Mouse (Mus musculus) embryo, embryonic 11 days (tissue): ENCODE measurements around the gene Ago3.

Experiments
- DNase-seq: peaks from one replicate; pipeline ENCODE4 v3.0.0-alpha.2; 2015

Ago3 gene

GRCm38 (mm10) chr4:126306827-126307226 lies 122.5 kb downstream of the Ago3 start:
- no peak for DNase-seq

DNA sequence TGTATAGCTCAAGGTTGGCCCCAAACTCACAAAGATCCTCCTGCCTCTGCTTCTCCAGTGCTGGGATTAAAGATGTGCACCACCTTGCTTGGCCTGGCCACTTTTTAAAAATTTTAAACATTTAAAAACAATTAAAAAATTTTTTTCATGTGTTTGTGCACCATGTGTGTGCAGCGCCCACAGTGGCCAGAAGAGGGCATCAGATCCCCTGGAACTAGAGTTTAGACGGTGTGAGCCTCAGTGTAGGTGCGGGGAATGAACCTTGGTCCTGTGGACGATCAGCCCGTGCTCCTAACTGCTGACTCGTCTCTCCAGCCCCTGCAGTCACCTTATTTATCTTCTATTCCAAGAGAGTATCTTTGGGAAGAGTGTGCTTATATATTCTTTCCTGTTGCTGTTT lies 123.3 kb downstream of the Ago3 start:
- DNase-seq: no peak

- DNase-seq: no peak
These were observed 123.9 kb downstream of the Ago3 start for GRCm38 (mm10) chr4:126305428-126305827.

GRCm38 (mm10) chr4:126303877-126304276 lies 125.5 kb downstream of the Ago3 start:
- DNase-seq: no peak

GRCm38 (mm10) chr4:126301584-126302309 lies 127.6 kb downstream of the Ago3 start:
- peak; percentile 52 for DNase-seq

DNA sequence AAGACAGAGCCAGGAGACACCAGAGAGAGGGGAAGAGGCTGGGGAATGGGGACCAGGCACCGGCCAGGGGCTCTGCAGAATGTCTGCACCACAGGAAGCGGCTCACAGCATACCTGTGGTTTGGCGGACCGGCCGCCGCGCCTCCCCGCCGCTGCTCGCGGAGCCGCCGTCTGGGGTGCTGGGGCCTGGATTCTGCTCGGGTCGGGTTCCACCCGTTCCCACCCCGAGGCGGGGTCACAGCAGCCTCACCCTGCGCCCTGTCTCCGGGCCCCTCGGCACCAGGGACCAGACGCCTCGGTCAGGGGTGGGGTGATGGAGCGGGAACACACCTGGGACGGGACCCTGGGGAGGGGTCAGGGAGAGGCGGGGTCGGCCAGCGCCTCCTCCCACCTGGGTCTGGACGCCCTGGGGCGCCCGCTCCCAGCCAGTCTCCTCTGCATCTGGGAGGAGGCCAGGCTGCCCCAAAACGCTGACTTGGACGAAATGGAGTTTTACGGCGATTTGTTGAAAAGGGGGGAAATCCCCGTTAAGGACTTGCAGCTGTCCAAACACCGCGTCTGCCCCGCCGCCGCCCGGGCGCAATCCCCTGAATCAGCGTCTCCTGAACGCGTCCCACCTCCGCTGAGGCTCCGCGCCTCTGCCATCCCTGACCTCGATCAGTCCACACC lies 128.3 kb downstream of the Ago3 start:
- peak; percentile 68 for DNase-seq

GRCm38 (mm10) chr4:126296617-126297101 lies 132.7 kb downstream of the Ago3 start:
- DNase-seq: peak; percentile 76

DNA sequence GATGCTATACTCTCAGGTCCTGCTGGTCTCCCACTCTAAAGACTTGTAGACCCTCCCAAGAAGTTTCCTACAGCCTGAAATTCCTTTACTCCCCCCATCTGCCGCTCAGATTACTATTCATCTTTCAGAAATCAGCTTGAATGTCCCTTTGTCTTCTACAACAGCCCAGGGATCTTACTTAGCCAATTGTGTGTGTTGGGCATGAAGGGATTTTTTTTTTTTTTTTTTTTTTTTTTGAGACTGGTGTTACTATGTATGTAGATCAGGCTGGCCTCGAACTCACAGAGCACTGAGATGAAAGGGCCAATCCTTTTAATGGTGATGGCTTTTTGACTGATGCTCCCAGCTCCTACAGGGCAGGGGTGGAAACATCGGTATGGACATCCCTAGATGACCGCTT lies 133.4 kb downstream of the Ago3 start:
- no peak for DNase-seq

GRCm38 (mm10) chr4:126295152-126295551 lies 134.2 kb downstream of the Ago3 start:
- DNase-seq: no peak

DNA sequence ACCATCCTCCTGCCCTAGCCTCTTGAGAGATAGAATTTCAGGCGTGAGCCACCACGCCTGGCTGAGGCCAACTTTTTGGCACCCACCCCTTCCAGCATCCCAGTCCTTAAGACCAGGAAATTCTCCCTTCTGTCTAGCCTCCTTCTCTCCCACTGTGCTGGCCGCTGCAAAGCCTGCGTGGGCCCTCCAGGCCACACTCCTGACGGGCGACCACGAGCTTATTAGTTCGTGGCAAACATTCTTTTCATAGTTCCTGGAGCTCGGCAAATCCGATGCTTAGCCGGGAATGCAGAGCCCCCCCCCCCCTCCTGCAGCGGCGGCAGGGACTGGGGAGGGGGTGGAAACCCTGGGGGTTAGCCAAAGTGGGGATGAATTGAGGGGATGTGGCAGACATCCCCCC lies 138.2 kb downstream of the Ago3 start:
- no peak for DNase-seq

- DNase-seq: no peak
These were observed 139.0 kb downstream of the Ago3 start for GRCm38 (mm10) chr4:126290314-126290713.

DNA sequence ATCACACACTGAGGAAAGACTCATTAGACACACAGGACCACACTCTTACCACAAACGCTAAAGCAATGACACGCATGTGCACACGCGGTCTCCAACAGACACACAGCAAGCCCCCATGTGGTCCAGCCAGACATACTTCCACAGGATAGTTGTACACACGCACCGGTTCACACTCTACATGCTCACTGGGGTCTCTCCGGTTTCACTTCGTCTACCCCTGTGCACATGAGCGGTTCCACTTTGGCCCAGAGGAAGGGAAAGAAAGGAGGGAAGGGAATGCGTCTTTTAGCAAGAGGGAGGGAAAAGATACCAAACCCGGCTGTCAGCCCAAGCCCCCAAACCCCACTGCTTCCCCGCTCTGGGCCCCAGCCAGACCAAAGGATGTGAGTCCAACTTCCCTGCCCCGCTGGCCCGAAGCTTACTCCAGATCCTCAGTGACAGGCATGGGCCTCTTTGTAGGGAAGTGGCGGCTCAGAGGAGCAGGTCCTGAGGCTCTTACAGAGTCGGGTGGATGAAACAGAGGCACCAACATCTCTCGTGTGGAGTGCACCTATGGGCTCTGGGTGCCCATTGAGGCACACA lies 141.2 kb downstream of the Ago3 start:
- DNase-seq: no peak

GRCm38 (mm10) chr4:126287302-126287995 lies 141.9 kb downstream of the Ago3 start:
- DNase-seq: no peak

- peak; percentile 49 for DNase-seq
These were observed 142.9 kb downstream of the Ago3 start, which contains the start of gene Col8a2 for GRCm38 (mm10) chr4:126286492-126286891. Gene Col8a2, plus strand, starts transcription at chr4:126286793.

- DNase-seq: no peak
These were observed 145.8 kb downstream of the Ago3 start for GRCm38 (mm10) chr4:126283582-126283981.

DNA sequence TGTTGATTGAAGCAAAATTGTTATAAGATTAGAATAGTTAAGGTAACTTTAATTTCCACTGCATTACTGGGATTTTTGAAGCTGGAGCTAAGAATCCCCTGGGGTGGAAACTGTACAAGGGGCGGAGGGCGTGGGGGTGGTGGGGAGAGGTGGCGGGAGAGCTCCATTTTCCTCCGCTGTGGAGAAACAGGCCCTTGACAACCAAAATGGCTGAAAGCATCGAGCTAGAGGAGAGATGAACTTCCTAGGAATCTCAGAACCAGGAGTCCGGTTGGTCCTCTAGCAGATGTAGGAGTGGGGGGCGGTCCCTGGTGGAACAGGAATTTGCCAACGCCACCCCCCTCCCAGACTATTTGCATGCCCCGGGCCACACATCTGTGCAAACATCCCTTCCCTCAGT lies 147.7 kb downstream of the Ago3 start:
- DNase-seq: no peak
